Mouse (Mus musculus) brain, embryonic 14.5 days (tissue): ENCODE measurements around the gene Ucp2.

Experiments
- CTCF ChIP-seq: fragments of 200-500 bp; IDR thresholded peaks from 2 replicates; pipeline ENCODE4 v1.5.1; 2012; ENCODE audit warnings: inconsistent platforms, mild to moderate bottlenecking, moderate library complexity, borderline replicate concordance; ENCODE audit not compliant: insufficient read depth, insufficient read length; ENCODE audit errors: extremely low read depth
- POLR2A ChIP-seq: fragments of 200-500 bp; IDR thresholded peaks from 2 replicates; pipeline ENCODE4 v1.6.1; 2012; ENCODE audit warnings: mild to moderate bottlenecking, inconsistent platforms, borderline replicate concordance; ENCODE audit not compliant: poor library complexity, insufficient read depth, insufficient read length, severe bottlenecking; ENCODE audit errors: extremely low read depth

- no peak for TF ChIP-seq CTCF
- TF ChIP-seq POLR2A, result no peak
These were observed 27.4 kb upstream of the Ucp2 start for GRCm38 (mm10) chr7:100465656-100466309.
